Mouse (Mus musculus) heart, adult 2 months (tissue): ENCODE measurements at regions not wholly inside any gene's neighbourhood (a gene's known extent, or its start where the extent isn't known, plus 50 kb on each side); places are given as distances from the start of the nearest gene placed in this dataset.
"Not testable (repeated sequence)": the region's sequence is repeated elsewhere in the genome, so short reads cannot be mapped to it uniquely, and the experiment has no call there.

Experiments
- DNase-seq, 2 experiments: peaks; one replicate each; pipeline ENCODE4 v3.0.0; 2021
- H3K27ac ChIP-seq: fragments of 200-600 bp; 2 replicates; pipeline ENCODE4 v1.8.1; 2022
- H3K27me3 ChIP-seq: fragments of 200-500 bp; 2 replicates; pipeline ENCODE4 v1.6.1; 2012; ENCODE audit warnings: mild to moderate bottlenecking, low read length, inconsistent platforms, mixed read lengths; ENCODE audit not compliant: control insufficient read depth, insufficient read depth
- H3K36me3 ChIP-seq: fragments of 200-500 bp; 2 replicates; pipeline ENCODE4 v1.6.1; 2012; ENCODE audit warnings: low read length, inconsistent platforms; ENCODE audit not compliant: control insufficient read depth, insufficient read depth
- H3K4me1 ChIP-seq: fragments of 200-500 bp; 2 replicates; pipeline ENCODE4 v1.6.1; 2011; ENCODE audit warnings: low read length; ENCODE audit not compliant: control insufficient read depth, insufficient read depth
- H3K4me3 ChIP-seq: fragments of 200-600 bp; 2 replicates; pipeline ENCODE4 v1.8.1; 2022
- H3K79me2 ChIP-seq: fragments of 200-500 bp; replicated peaks from 2 replicates; pipeline ENCODE4 v1.6.1; 2012; ENCODE audit warnings: mild to moderate bottlenecking, inconsistent platforms, low read length, moderate library complexity, mixed read lengths; ENCODE audit not compliant: control insufficient read depth, insufficient read depth
- H3K9ac ChIP-seq: fragments of 200-500 bp; 2 replicates; pipeline ENCODE4 v1.6.1; 2012; ENCODE audit warnings: low read depth, mild to moderate bottlenecking, control low read depth, inconsistent platforms, low read length, mixed read lengths
- CTCF ChIP-seq: fragments of 200-600 bp; IDR thresholded peaks from 2 replicates; pipeline ENCODE4 v1.8.1; 2022; ENCODE audit warnings: antibody characterized with exemption, mild to moderate bottlenecking, moderate library complexity
- EP300 ChIP-seq: fragments of 200-500 bp; IDR thresholded peaks from 2 replicates; pipeline ENCODE4 v1.6.1; 2011; ENCODE audit warnings: low read depth, low read length, control low read depth; ENCODE audit not compliant: insufficient read depth
- POLR2A ChIP-seq: fragments of 200-500 bp; IDR thresholded peaks from 2 replicates; pipeline ENCODE4 v1.6.1; 2011; ENCODE audit warnings: mild to moderate bottlenecking, low read depth, low read length, control low read depth; ENCODE audit not compliant: insufficient read depth
- WGBS: fragments of 180-500 bp; shearing (Covaris S2); methylation state at CpG from one replicate; pipeline ENCODE4 v1.1.7; 2018; 5-methylcytosine and 5-hydroxymethylcytosine counted together
- intact Hi-C: fragments of 180-260 bp; cut with DNase I; formaldehyde crosslinking; loops from one replicate; pipeline ENCODE4 v1.15.1; 2025

DNA sequence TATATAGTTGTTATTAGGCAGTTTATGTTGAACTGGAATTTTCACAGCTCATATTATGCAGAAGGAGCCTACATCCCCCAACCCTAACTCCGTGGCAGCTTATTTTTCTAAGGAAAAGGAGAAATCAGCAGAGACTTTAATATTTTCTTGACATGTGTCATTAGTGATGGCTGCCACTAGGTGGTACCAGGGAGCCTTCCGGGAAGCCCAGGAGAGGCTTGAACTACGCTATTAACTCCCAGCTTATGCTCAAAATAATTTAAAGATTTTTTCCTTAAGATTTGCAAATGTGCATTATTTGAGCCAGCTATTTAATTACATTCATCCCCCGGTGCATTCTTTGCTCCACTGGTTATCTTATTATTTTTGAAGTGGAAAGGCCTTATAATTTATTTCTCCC lies 146.8 kb upstream of the Dmrta1 start:
- Histone ChIP-seq H3K27ac (no peak overlapping the region), H3K4me3 (no peak overlapping the region), H3K4me1 (no peaks in the 10 kb centered on the region), H3K36me3 (no peaks in the 10 kb centered on the region), H3K27me3 (no peaks in the 10 kb centered on the region; the same call in 1 of the 2 replicates), H3K79me2 (no peaks in the 10 kb centered on the region), H3K9ac (no peak overlapping the region)
- peak; percentile 13 to 42 for DNase-seq
- 11% methylated on average over 4 of the region's 4 CpGs for WGBS
- intact Hi-C loops, result no loop called here
- TF ChIP-seq EP300, result no peak
- TF ChIP-seq CTCF, result peak; percentile 92
- TF ChIP-seq POLR2A, result no peak

DNA sequence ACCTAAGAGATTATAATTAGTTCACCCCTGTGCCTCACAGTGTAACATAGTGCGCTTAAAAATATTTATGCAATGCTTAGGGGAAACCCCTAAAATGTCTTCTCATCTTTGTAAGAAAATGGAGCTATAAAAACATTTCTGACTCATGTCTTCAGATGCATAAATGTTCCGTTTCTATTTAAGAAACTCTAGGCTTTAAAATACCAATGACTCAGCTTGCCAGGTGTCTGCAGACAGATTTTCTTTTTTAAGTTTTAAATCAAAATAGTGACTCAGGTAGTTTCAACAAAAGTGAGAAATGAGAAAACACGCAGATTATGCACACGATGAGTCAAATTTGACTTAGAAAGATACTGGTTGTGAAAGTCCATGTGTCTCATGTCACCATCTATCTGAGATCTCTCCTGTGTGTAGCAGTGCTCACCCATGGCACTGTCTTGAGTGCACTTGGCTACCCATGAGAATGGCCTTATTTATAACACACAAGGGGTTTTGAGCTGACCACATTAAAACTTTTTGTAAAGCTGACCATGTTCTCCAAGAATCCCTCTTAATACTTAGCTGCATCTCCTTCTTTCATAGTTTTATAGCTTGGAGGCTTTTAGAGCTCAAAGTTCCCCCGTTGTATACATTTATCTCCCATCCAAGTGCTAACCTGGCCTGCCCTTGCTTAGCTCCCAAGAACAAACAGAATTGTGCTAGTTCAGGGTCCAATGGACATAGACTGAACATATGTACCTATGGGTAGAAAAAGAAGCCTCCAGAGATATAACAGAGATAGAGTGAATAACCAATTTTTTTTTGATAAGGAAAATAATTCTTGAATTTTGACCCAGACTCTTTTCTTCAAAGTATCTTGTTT lies 149.0 kb upstream of the Dmrta1 start:
- no peaks in the 10 kb centered on the region for H3K36me3 ChIP-seq
- H3K4me1 ChIP-seq, result no peaks in the 10 kb centered on the region
- no peaks in the 10 kb centered on the region for H3K79me2 ChIP-seq
- H3K27me3 ChIP-seq, result no peaks in the 10 kb centered on the region; the same call in 1 of the 2 replicates
- TF ChIP-seq CTCF (no peak), EP300 (no peak)
- no peak overlapping the region for H3K27ac ChIP-seq
- WGBS, result 71% methylated on average over 5 of the region's 5 CpGs
- H3K9ac ChIP-seq, result no peak overlapping the region
- no peak for DNase-seq
- intact Hi-C loops, result no loop called here
- H3K4me3 ChIP-seq, result no peak overlapping the region

DNA sequence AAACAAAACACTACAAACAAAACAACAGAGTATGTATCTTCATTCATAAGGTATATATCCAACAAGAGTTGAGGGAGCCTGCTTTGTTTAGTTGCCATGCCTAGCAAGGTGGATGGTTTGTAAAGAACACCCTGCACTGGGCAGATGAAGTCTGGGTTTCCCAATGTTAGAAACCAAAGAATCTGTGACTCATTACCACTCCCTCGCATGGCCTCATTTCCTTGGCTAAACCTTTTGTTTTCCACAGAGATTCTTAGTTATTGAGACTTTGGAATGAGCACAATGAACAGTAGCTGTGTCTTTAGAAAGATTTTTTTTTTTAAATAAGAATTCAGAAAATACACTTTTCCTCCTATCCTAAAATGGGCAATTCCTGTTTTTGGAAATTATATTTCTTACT lies 151.3 kb upstream of the Dmrta1 start:
- intact Hi-C loops, result loop anchor here (5.0 to 10.0 kb wide), 2 partner anchors 236 to 663 kb away; partner anchors contain the start of gene Cdkn2a
- Histone ChIP-seq H3K36me3 (no peaks in the 10 kb centered on the region), H3K4me1 (no peaks in the 10 kb centered on the region), H3K9ac (no peak overlapping the region), H3K27ac (no peak overlapping the region), H3K79me2 (no peaks in the 10 kb centered on the region), H3K27me3 (no peaks in the 10 kb centered on the region; the same call in 1 of the 2 replicates), H3K4me3 (no peak overlapping the region)
- DNase-seq, result no peak
- WGBS, result 44% methylated on average over 1 of the region's 1 CpGs
- TF ChIP-seq POLR2A (no peak), CTCF (no peak), EP300 (no peak)

DNA sequence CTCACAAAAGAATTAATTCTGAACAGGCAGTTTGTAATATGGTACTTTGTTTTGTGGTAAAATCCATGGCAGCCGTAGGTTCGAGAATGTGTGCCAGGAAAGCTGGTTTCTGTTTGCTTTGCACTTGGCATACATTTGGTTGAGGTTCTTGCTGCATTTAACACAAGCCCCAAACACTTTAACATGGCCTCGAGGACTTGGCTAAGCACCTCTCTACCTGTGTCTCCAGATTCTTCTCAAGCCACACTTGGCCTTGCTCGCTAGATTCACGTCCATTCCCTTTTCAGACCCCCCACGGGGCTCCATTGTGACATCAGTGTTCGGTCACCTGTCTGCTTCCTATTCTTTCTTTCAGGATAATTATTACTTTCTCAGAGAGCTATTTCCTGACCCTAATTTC lies 151.9 kb upstream of the Dmrta1 start:
- H3K4me1 ChIP-seq, result no peaks in the 10 kb centered on the region
- H3K79me2 ChIP-seq, result no peaks in the 10 kb centered on the region
- no peaks in the 10 kb centered on the region for H3K36me3 ChIP-seq
- intact Hi-C loops, result loop anchor here (5.0 to 10.0 kb wide), 2 partner anchors 235 to 663 kb away; partner anchors contain the start of gene Cdkn2a
- H3K27ac ChIP-seq, result no peak overlapping the region
- TF ChIP-seq EP300 (no peak), POLR2A (no peak), CTCF (no peak)
- H3K4me3 ChIP-seq, result no peak overlapping the region
- WGBS, result 78% methylated on average over 7 of the region's 7 CpGs
- H3K27me3 ChIP-seq, result no peaks in the 10 kb centered on the region; the same call in 1 of the 2 replicates
- no peak overlapping the region for H3K9ac ChIP-seq
- no peak for DNase-seq

DNA sequence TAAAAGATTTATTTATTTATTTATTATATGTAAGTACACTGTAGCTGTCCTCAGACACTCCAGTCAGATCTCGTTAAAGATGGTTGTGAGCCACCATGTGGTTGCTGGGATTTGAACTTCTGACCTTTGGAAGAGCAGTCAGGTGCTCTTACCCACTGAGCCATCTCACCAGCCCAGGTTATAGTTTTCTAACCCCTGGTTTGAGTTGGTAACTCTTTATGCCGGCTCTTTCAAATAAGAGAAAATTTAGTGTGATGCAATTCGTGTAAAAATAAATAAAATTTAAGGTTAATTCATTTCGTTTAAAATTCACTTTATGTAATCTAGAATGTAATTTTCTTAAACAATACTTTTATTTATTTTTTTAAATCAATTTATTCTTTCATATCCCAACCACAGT lies 153.7 kb upstream of the Dmrta1 start:
- DNase-seq, H3K4me3 ChIP-seq, H3K27me3 ChIP-seq, H3K9ac ChIP-seq, H3K27ac ChIP-seq, H3K79me2 ChIP-seq, H3K36me3 ChIP-seq, H3K4me1 ChIP-seq: not testable (repeated sequence)
- 64% methylated on average over 4 of the region's 4 CpGs for WGBS
- intact Hi-C loops, result loop anchor here (5.0 to 10.0 kb wide), 2 partner anchors 233 to 661 kb away; partner anchors contain the start of gene Cdkn2a
